Mouse (Mus musculus) forebrain, embryonic 16.5 days (tissue): ENCODE results near the gene Tradd. TPM values are rescaled to one million over a fixed set of nuclear protein-coding genes. Genes with fewer than 3 reads are reported as not detected.

Experiments used
- ATAC-seq: fragments of 200-750 bp; cut with Nextera tagmentation; 2 replicates; pipeline ENCODE4 v1.8.0; 2017; ENCODE audit warnings: mild to moderate bottlenecking, moderate library complexity
- H3K27ac ChIP-seq: fragments of 300-500 bp; sonication (generic); 2 replicates; pipeline ENCODE4 v1.5.1; 2014; ENCODE audit warnings: low read length, control low read depth
- H3K27me3 ChIP-seq: fragments of 300-500 bp; sonication (generic); replicated peaks from 2 replicates; pipeline ENCODE4 v1.6.1; 2014; ENCODE audit warnings: low read length; ENCODE audit not compliant: control insufficient read depth, insufficient read depth
- H3K36me3 ChIP-seq: fragments of 300-500 bp; sonication (generic); 2 replicates; pipeline ENCODE4 v1.6.1; 2014; ENCODE audit not compliant: control insufficient read depth, insufficient read depth
- H3K4me1 ChIP-seq: fragments of 300-500 bp; sonication (generic); replicated peaks from 2 replicates; pipeline ENCODE4 v1.6.1; 2014; ENCODE audit warnings: low read length; ENCODE audit not compliant: control insufficient read depth, insufficient read depth
- H3K4me2 ChIP-seq: fragments of 300-500 bp; sonication (generic); 2 replicates; pipeline ENCODE4 v1.6.1; 2014; ENCODE audit warnings: mild to moderate bottlenecking, low read length, control low read depth
- H3K4me3 ChIP-seq: fragments of 300-500 bp; sonication (generic); replicated peaks from 2 replicates; pipeline ENCODE4 v1.5.1; 2014; ENCODE audit warnings: mild to moderate bottlenecking, low read length, control low read depth
- H3K9ac ChIP-seq: fragments of 300-500 bp; sonication (generic); replicated peaks from 2 replicates; pipeline ENCODE4 v1.6.1; 2014; ENCODE audit warnings: low read depth, low read length, control low read depth
- H3K9me3 ChIP-seq: fragments of 300-500 bp; sonication (generic); 2 replicates; pipeline ENCODE4 v1.6.1; 2016; ENCODE audit warnings: low read length; ENCODE audit not compliant: control insufficient read depth
- WGBS: fragments of 180-500 bp; shearing (Covaris S2); extraction: QIAGEN DNeasy Blood & Tissue Kit; methylation state at CpG from one replicate; pipeline ENCODE4 v1.1.7; 2014; 5-methylcytosine and 5-hydroxymethylcytosine counted together
- polyA plus RNA-seq: library from polyadenylated mRNA; unstranded; fragments of >200 nt; fragmentation: Nextera tagmentation; extraction: Ambion mirVana; gene quantifications from 2 replicates; pipeline ENCODE4 v1.2.1, GENCODE M21; 2015

The Tradd gene
- polyA plus RNA-seq, 1 experiment from 2014 or later: 27.3 TPM

DNA sequence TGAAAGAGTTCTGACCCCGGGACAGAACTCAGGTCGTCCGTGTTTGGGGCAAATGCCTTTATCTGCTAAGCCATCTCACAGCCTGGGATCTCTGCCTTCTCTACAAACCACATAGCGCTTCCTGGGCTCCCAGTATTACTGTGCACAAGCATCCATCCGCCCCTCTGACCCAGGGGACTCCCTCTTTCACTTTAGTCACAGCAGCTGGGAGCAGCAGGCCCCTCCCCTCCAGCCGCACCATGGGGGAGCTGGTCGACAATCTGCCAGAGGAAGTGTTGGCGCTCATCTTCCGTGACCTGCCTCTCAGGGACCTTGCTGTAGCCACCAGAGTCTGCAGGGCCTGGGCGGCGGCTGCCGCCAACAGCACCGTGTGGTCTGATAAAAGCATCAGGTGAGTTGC, 2.4 kb upstream of the Tradd start:
- no peaks in the 10 kb centered on the region for H3K36me3 ChIP-seq
- peaks cover 79% of the 10 kb centered on the region for H3K27me3 ChIP-seq
- H3K27ac ChIP-seq: no peak overlapping the region
- peaks cover 3% of the 10 kb centered on the region; the same call in 1 of the 2 replicates for H3K9me3 ChIP-seq
- peaks cover 35% of the 10 kb centered on the region for H3K4me1 ChIP-seq
- no peak for ATAC-seq
- WGBS: 6% methylated on average over 13 of the region's 13 CpGs
- H3K9ac ChIP-seq: no peak overlapping the region
- no peak overlapping the region for H3K4me3 ChIP-seq
- H3K4me2 ChIP-seq: no peak overlapping the region

DNA sequence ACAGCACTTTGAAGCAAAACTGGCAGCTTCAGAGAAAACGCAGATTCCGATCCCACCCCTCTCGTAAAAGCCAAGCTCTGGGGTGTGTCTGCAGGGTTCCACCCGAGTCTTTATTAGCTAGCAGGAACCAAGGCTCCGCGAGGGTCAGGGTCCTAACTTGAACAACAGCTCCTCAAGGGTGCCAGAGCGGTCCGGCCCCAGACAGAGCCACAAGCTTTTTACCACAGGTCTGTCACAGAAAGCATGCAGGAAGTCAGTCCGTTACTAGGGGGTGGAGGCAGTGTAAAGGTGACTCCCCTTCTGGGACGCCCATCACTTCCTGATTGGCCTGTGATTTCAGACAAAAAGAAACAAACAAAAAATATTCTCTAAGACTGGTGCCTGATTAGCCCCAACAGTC, 719 bp upstream of the Tradd start:
- ATAC-seq: no peak
- 16% methylated on average over 10 of the region's 10 CpGs for WGBS
- H3K27me3 ChIP-seq: peaks cover 79% of the 10 kb centered on the region
- peaks cover 5% of the 10 kb centered on the region for H3K9me3 ChIP-seq
- H3K9ac ChIP-seq: no peak overlapping the region; the same call in 1 of the 2 replicates
- H3K4me2 ChIP-seq: peak overlapping the region; percentile 89
- peak overlapping the region; percentile 73 for H3K4me3 ChIP-seq
- peaks cover 29% of the 10 kb centered on the region for H3K4me1 ChIP-seq
- H3K36me3 ChIP-seq: no peaks in the 10 kb centered on the region
- no peak overlapping the region for H3K27ac ChIP-seq

DNA sequence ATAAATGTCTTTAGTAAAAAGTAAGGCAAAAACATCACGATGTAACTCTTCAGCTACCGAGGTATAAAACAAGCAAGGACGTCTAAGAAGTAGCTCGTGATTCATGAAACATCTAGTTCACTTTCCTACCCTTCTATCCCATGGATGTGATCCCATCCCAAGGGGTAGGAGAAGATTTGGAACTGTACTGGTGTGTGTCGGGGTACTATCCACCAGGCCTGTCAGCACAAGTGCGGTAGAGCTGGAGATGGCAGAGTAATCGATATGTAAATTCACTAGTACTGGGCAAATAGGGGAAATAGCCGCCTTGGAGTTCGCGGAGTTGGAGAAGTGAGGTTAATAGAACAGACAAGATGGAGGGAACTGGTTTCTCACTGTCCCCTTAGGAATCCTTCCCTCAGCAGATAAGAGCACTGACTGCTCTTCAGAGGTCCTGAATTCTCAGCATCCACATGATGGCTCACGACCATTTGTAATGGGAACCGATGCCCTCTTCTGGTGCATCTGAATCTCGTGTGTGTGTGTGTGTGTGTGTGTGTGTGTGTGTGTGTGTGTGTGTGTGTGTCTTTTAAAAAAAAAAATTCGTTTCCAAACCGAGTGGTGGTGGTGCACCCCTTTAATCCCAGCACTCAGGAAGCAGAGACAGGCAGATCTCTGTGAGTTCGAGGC, 1.0 kb downstream of the Tradd start:
- H3K4me2 ChIP-seq: no peak overlapping the region
- H3K36me3 ChIP-seq: no peaks in the 10 kb centered on the region
- H3K9me3 ChIP-seq: peaks cover 5% of the 10 kb centered on the region
- H3K27ac ChIP-seq: no peak overlapping the region
- WGBS: 38% methylated on average over 16 of the region's 16 CpGs
- H3K9ac ChIP-seq: no peak overlapping the region
- H3K4me1 ChIP-seq: peaks cover 29% of the 10 kb centered on the region
- no peak overlapping the region; the same call in 1 of the 2 replicates for H3K4me3 ChIP-seq
- ATAC-seq: no peak
- peaks cover 78% of the 10 kb centered on the region for H3K27me3 ChIP-seq

DNA sequence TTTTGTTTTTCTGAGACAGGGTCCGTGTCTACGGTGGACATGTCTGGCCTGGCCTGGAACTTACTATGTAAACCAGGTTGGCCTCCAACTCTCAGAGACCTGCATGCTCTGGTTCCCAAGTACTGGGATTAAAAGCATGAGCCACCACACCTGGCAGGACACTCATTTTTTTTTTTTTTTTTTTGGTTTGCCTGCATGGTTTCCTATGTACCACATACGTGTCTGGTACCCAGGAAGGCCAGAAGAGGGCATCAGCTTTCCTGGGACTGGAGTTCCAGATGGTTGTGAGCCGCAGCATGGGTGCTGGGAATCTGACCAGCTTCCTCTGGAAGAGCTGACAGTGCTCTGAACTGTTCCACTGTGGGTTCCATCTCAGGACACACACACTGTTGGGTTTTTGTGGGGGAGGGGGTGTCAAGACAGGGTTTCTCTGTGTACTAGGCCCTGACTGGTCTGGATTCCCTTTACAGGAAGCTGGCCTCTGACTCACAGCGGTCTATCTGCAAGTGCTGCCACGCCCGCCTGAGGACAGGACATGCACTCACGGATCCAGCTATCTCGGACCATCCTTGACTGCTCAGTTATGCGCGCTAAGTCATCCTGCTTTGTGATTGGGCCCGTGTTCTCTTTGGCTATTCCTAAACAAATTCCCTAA, 3.0 kb downstream of the Tradd start:
- Histone ChIP-seq H3K4me1 (peaks cover 24% of the 10 kb centered on the region), H3K27me3 (peaks cover 66% of the 10 kb centered on the region), H3K36me3 (no peaks in the 10 kb centered on the region), H3K9me3 (peaks cover 5% of the 10 kb centered on the region), H3K4me3 (no peak overlapping the region), H3K9ac (no peak overlapping the region), H3K4me2 (no peak overlapping the region), H3K27ac (no peak overlapping the region)
- WGBS: 87% methylated on average over 12 of the region's 12 CpGs
- no peak for ATAC-seq

DNA sequence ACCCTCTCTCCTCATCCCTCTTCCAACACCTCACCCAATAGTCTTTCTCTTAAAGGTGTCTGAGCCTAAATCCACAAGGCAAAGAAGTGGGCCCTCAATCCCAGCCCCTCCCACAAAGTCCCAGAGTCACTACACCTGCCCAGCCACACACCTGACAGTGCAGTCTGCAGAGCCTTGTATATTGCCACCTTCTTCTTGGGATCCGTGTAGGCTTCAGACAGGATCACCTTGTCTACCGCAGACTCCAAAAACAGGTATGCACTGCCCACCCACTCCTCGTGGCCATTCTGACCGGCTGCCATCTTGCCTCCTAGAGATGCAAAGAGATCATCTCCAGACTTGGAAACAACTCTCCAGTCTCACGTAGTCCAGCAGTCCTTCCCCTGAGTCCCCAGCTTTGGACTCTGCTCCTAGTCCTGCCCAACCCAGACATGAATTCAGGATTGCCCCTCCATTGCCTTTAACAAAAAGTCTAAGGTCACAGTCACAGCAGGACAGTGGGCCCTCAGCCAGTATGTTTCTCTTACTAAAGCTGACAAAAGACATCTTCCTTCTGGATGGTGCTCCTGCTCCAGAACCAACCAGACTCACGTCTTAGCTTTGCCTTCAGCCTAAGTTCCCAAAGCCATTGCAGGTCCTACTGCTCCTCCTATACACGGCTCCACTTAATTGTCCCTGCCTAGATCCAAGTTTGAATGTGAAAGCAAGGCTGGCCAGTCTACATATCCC, 3.9 kb downstream of the Tradd start:
- no peak overlapping the region for H3K27ac ChIP-seq
- no peak overlapping the region for H3K4me3 ChIP-seq
- peaks cover 60% of the 10 kb centered on the region for H3K27me3 ChIP-seq
- H3K9me3 ChIP-seq: peaks cover 2% of the 10 kb centered on the region; the same call in 1 of the 2 replicates
- no peak overlapping the region for H3K9ac ChIP-seq
- H3K4me2 ChIP-seq: no peak overlapping the region
- WGBS: 58% methylated on average over 7 of the region's 7 CpGs
- ATAC-seq: no peak
- peaks cover 24% of the 10 kb centered on the region for H3K4me1 ChIP-seq
- no peaks in the 10 kb centered on the region for H3K36me3 ChIP-seq

DNA sequence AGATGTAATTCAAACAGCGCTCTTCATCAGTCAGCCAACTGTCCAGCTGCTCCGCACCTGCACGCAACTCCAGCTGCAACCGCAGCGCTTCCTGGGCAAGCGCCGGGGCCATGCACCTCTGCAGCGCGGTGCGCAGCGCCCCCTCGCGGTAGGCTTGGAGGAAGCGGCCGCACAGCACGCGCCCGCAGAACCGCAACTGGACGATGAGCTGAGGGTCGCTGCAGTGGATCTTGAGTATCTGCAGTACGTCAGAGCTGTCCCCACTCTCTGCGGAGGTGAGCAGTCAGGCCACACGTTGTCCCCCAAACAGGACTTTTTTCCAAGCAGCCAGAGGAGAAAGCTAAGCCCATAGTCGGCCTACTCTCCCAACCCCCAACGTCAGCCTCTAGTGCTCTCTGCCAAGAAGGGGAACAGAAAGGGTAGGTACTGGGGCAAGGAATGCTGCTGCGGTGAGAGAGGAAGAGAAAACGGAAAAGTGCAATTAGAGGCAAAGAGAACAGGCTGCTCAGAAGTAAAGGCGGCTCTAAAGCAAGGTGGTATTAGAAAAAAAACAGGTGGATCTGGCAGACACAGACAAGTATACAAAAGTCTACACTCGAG, 4.6 kb downstream of the Tradd start:
- 3% methylated on average over 30 of the region's 30 CpGs for WGBS
- H3K4me3 ChIP-seq: peak overlapping the region; percentile 35
- H3K27me3 ChIP-seq: peaks cover 58% of the 10 kb centered on the region
- 0 out of 2 replicates have a peak overlapping the region, but pooled peaks have one; percentile 13 for H3K9ac ChIP-seq
- H3K4me2 ChIP-seq: peak overlapping the region; percentile 55
- peak; percentile 56 for ATAC-seq
- H3K27ac ChIP-seq: no peak overlapping the region
- peaks cover 2% of the 10 kb centered on the region; the same call in 1 of the 2 replicates for H3K9me3 ChIP-seq
- H3K4me1 ChIP-seq: peaks cover 24% of the 10 kb centered on the region
- H3K36me3 ChIP-seq: no peaks in the 10 kb centered on the region

DNA sequence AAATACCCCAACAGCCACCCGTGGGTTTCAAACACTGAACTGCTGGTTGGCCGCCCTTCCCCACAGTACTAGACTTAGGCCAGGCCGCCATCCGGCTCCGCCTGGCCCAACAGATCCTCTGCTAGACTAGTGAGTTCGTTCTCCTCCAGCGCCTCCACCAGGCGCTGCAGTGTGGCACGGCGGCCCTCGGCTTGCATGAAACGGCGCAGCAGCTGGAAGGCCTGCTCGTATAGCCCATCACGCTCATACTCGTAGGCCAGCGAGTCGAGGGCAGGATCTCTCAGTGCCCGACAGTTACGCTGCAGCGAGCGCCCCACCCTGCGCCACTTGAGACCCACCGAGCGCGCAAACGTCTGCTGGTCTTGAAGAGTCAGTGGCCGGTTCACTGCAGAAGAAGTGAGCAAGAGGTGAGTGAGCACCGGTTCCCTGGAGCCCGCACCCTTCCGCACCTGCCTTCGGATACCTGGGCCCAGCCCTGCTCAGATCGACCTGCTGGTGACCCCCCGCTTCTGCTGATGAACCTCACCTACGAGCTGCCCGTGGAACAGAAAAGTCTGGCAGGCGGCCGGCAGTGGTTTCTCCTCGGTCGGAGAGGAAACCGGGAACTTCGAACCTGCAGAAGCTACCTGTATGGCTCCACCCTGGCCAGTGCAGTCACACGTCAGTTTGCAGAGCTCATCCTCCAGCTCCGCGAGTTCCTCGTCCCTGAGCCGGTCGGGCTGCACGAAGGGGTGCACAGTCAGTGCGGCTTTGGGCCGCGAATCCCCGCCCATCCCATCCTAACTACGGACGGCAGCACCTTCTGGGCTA, 5.3 kb downstream of the Tradd start:
- peaks cover 2% of the 10 kb centered on the region; the same call in 1 of the 2 replicates for H3K9me3 ChIP-seq
- peaks cover 55% of the 10 kb centered on the region for H3K27me3 ChIP-seq
- H3K4me2 ChIP-seq: peak overlapping the region; percentile 55
- H3K4me1 ChIP-seq: peaks cover 22% of the 10 kb centered on the region
- peak overlapping the region; percentile 35 for H3K4me3 ChIP-seq
- H3K36me3 ChIP-seq: no peaks in the 10 kb centered on the region
- H3K27ac ChIP-seq: no peak overlapping the region
- peak; percentile 35 for ATAC-seq
- 1% methylated on average over 55 of the region's 55 CpGs for WGBS
- peak overlapping the region; percentile 13; the same call in 1 of the 2 replicates for H3K9ac ChIP-seq

DNA sequence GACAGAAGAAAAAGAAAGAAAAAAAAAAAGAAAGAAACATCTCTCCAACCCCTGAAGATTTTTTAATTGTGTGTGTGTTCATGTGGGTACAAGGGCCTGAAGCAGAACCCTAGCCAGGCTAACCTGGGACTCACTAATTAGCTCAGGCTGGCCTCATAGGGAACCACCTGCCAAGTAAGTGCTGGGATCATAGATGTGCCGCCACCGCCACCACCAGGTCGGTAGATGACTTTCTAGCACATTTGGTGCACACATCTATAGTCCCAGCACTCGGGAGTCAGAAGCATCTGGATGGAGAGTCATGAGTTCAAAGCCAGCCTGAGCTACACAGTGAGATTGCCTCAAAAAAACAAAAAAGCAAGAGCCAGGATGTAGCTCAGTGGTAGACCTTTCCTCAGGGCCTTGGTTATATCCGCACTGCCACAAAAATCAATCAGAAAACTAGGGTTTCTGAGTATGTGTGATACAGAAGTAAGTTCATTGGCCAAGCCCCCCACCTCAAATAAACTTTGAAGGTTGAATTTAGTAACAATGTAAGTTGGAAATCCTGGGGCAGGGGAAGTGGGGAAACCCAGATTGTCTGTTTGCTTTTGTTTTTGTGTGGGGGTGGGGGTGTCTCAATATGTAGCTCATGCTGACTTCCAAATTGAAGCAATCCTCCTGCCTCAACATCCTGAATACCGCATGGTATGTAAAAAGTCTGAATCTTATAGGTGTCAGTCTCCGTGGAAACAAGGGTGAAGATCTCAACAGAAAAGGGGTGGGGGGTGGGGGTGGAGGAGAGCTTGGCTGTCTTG, 6.9 kb downstream of the Tradd start:
- peaks cover 24% of the 10 kb centered on the region for H3K4me1 ChIP-seq
- 68% methylated on average over 7 of the region's 7 CpGs for WGBS
- H3K9ac ChIP-seq: no peak overlapping the region
- peaks cover 51% of the 10 kb centered on the region for H3K27me3 ChIP-seq
- no peak overlapping the region for H3K4me2 ChIP-seq
- no peak overlapping the region for H3K4me3 ChIP-seq
- no peak for ATAC-seq
- H3K9me3 ChIP-seq: peaks cover 2% of the 10 kb centered on the region; the same call in 1 of the 2 replicates
- no peaks in the 10 kb centered on the region for H3K36me3 ChIP-seq
- H3K27ac ChIP-seq: no peak overlapping the region
